Mouse (Mus musculus) ES-E14 (cell line): Measurements from ENCODE around the gene Ubqlnl.

ENCODE experiments used
- HCFC1 ChIP-seq: IDR thresholded peaks from 2 replicates; pipeline ENCODE4 v1.6.1; 2012; ENCODE audit warnings: low read length, inconsistent platforms, borderline replicate concordance; ENCODE audit not compliant: insufficient read depth
- MAFK ChIP-seq: IDR thresholded peaks from 2 replicates; pipeline ENCODE4 v1.6.1; 2014; ENCODE audit warnings: mild to moderate bottlenecking, low read depth, low read length, inconsistent platforms; ENCODE audit not compliant: insufficient read depth
- ZC3H11A ChIP-seq: IDR thresholded peaks from 2 replicates; pipeline ENCODE4 v1.6.1; 2012; ENCODE audit warnings: low read depth, mild to moderate bottlenecking, inconsistent platforms, low read length, borderline replicate concordance
- ZNF384 ChIP-seq: IDR thresholded peaks from 2 replicates; pipeline ENCODE4 v1.6.1; 2012; ENCODE audit warnings: low read depth, low read length, inconsistent platforms

- TF ChIP-seq ZNF384 (no peak), MAFK (no peak), HCFC1 (no peak), ZC3H11A (no peak)
These were observed 7.2 kb downstream of the Ubqlnl start, which contains the start of gene Ubqln3 for GRCm38 (mm10) chr7:104143179-104143578.
